In the genomic region with DNA sequence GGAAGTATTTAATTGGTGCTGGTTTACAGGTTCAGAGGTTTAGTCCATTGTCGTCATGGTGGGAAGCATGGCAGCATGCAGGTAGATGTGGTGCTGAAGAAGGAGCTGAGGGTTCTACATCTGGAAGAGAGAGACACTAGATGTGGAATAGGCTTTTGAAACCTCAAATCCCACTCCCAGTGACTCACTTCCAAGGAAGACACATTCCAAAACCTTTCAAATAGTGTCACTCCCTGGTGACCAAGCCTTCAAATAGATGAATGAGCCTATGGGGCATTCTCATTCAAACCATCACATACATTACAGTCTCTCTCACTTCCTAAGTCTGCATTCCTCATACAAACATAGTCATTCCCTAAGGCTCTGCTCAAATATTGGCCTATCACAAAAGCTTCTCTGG, we compare ENCODE assay signal across 19 mouse cellular contexts.
"Had no signal": no experiment of that assay in that cellular context is flagged by ENCODE, and none has a peak within 500 bp of the region (broad histone marks: within the 10 kb centered on the region; RNA-seq: fewer than 3 reads in every experiment).

No protein-coding gene starts in this region.

- H3K4me3 ChIP-seq: lung, embryonic 15.5 days; midbrain, embryonic 10.5 days; midbrain, embryonic 12.5 days; myocyte; neural tube, embryonic 13.5 days; neural tube, embryonic 15.5 days had no signal

- H3K36me3 ChIP-seq: lung, embryonic 15.5 days; midbrain, embryonic 10.5 days; midbrain, embryonic 12.5 days; neural tube, embryonic 13.5 days; neural tube, embryonic 15.5 days had no signal

- DNase-seq: liver, postnatal 0 days; lung, adult 2 months; lung, postnatal 14 days; lung, postnatal 36 days; midbrain, embryonic 14.5 days; retina, postnatal 1 day; right cerebral cortex, adult 18-20 months; right cerebral cortex, postnatal 25 days; right cerebral cortex, postnatal 4 days; spleen, adult 18-20 months; thymus, adult 18-20 months; thymus, postnatal 25 days; thymus, postnatal 4 days had no signal
